Mouse (Mus musculus) limb, embryonic 14.5 days (tissue): ENCODE results near the gene Gm136. TPM values are rescaled to one million over a fixed set of nuclear protein-coding genes. Genes with fewer than 3 reads are reported as not detected.
A peak's percentile ranks its signal among the peaks of the same experiment; 100 is the strongest.
"Not testable (repeated sequence)": the region's sequence is repeated elsewhere in the genome, so short reads cannot be mapped to it uniquely, and the experiment has no call there.

Experiments
- ATAC-seq: fragments of 200-750 bp; cut with Nextera tagmentation; 2 replicates; pipeline ENCODE4 v1.8.0; 2017; ENCODE audit warnings: low read depth, moderate number of reproducible peaks, moderate TSS enrichment; ENCODE audit not compliant: low FRiP score
- DNase-seq: peaks from one replicate; pipeline ENCODE4 v3.0.0-alpha.2; 2015; ENCODE audit warnings: low spot score
- H3K27ac ChIP-seq: fragments of 300-500 bp; sonication (generic); replicated peaks from 2 replicates; pipeline ENCODE4 v1.5.1; 2014; ENCODE audit warnings: low read depth, mild to moderate bottlenecking, low read length, moderate library complexity, mixed read lengths
- H3K27me3 ChIP-seq: fragments of 300-500 bp; sonication (generic); 2 replicates; pipeline ENCODE4 v1.6.1; 2014; ENCODE audit warnings: low read length, mixed read lengths; ENCODE audit not compliant: control insufficient read depth, insufficient read depth
- H3K36me3 ChIP-seq: fragments of 300-500 bp; sonication (generic); 2 replicates; pipeline ENCODE4 v1.6.1; 2014; ENCODE audit warnings: mild to moderate bottlenecking, low read length, moderate library complexity, mixed read lengths; ENCODE audit not compliant: control insufficient read depth, insufficient read depth
- H3K4me1 ChIP-seq: fragments of 300-500 bp; sonication (generic); 2 replicates; pipeline ENCODE4 v1.6.1; 2014; ENCODE audit warnings: antibody characterized with exemption, low read length, mixed read lengths; ENCODE audit not compliant: control insufficient read depth, insufficient read depth
- H3K4me2 ChIP-seq: fragments of 300-500 bp; sonication (generic); replicated peaks from 2 replicates; pipeline ENCODE4 v1.6.1; 2014; ENCODE audit warnings: low read depth, mild to moderate bottlenecking, low read length, moderate library complexity; ENCODE audit not compliant: severe bottlenecking
- H3K4me3 ChIP-seq: fragments of 300-500 bp; sonication (generic); replicated peaks from 2 replicates; pipeline ENCODE4 v1.5.1; 2014; ENCODE audit warnings: low read length
- H3K9ac ChIP-seq: fragments of 300-500 bp; sonication (generic); 2 replicates; pipeline ENCODE4 v1.6.1; 2014; ENCODE audit warnings: mild to moderate bottlenecking, low read depth, low read length, moderate library complexity; ENCODE audit not compliant: severe bottlenecking
- H3K9me3 ChIP-seq: fragments of 300-500 bp; sonication (generic); 2 replicates; pipeline ENCODE4 v1.6.1; 2016; ENCODE audit warnings: low read length; ENCODE audit not compliant: control insufficient read depth
- POLR2A ChIP-seq: fragments of 200-500 bp; IDR thresholded peaks from 2 replicates; pipeline ENCODE4 v1.8.0; 2012; ENCODE audit warnings: inconsistent platforms, mild to moderate bottlenecking, moderate library complexity, borderline replicate concordance; ENCODE audit not compliant: insufficient read depth, insufficient read length; ENCODE audit errors: extremely low read depth
- WGBS: fragments of 180-500 bp; shearing (Covaris S2); extraction: QIAGEN DNeasy Blood & Tissue Kit; methylation state at CpG from one replicate; pipeline ENCODE4 v1.1.7; 2014; 5-methylcytosine and 5-hydroxymethylcytosine counted together
- polyA plus RNA-seq, 2 experiments: library from polyadenylated mRNA; depleted of rRNA in 1 of 2; stranded (reverse) in 1 of 2; unstranded in 1 of 2; fragments of >200 nt; fragmentation: Nextera tagmentation in 1 of 2; extraction: Ambion mirVana in 1 of 2; gene quantifications; 2 replicates each; pipeline versions ENCODE4 v1.2.1 to v1.2.3; 2012 to 2014

Gene Gm136
- polyA plus RNA-seq, 2 experiments = not detected

DNA sequence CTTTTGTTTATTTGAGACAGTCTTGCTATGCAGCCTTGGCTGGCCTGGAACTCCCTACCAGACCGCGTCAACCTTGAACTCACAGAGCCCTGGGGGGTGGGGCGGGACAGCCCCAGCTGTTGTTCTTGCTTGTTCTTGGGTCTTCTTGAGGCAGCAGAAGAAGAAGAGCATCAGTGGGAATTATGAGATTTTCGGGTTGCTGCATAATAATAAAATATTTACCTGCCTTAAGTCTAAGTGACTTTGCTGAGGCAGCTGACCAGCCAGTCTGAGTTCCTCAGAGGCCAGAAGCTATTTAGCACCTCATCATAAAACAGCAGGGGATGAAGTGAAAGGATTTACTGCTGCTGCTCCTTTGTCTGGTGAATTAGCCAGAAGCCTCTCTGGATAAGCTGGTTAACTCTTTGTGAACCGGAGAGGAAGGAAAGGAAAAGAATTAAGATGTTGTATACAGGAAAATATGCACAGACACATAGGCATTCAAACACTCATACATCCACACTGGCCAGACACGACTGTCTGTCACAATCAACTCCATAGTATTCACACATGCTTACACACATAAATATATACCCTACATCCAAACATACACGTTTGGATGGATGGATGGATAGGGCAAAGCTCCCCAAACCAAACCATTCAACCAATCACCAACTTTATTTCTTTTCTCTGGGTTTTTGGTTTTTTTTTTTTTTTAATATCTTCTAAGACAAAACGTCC, 15.7 kb upstream of the Gm136 start:
- no peak overlapping the region for H3K27ac ChIP-seq
- WGBS = 10% methylated on average over 8 of the region's 8 CpGs
- peak; percentile 62; the same call in 1 of the 2 replicates for ATAC-seq
- H3K4me2 ChIP-seq = no peak overlapping the region
- H3K36me3 ChIP-seq = 0 out of 2 replicates have a peak, but pooled peaks cover 3% of the 10 kb centered on the region
- no peak for TF ChIP-seq POLR2A
- DNase-seq = peak; percentile 7
- H3K4me1 ChIP-seq = no peaks in the 10 kb centered on the region
- H3K9me3 ChIP-seq = no peaks in the 10 kb centered on the region
- H3K4me3 ChIP-seq = no peak overlapping the region
- no peak overlapping the region for H3K9ac ChIP-seq
- H3K27me3 ChIP-seq = no peaks in the 10 kb centered on the region

GRCm38 (mm10) chr4:34749236-34749635, 6.8 kb downstream of the Gm136 start:
- no peaks in the 10 kb centered on the region for H3K4me1 ChIP-seq
- WGBS = 57% methylated on average over 6 of the region's 6 CpGs

DNA sequence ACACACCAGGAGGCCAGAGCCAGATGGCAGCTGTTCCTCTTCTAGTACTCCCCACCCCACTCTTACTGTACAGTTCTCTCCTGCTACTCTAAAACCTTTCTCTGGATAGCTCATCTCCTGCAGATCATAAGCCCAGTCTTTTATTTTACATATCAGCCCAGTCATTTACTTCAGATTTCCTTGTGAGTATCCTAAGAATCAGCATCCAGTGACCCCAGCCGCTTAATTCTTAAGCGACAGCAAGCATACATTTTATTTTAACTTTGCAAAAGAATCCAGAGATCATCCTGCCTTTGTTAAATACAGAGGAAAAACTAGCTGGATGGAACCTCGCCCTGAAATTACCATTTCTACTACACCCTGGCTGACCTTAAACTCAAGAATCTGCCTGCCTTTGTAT, 21.6 kb downstream of the Gm136 start:
- Histone ChIP-seq H3K36me3 (no peaks in the 10 kb centered on the region), H3K4me1 (peaks cover 3% of the 10 kb centered on the region; the same call in 1 of the 2 replicates), H3K9me3 (no peaks in the 10 kb centered on the region), H3K9ac (no peak overlapping the region), H3K27me3 (no peaks in the 10 kb centered on the region), H3K27ac (no peak overlapping the region), H3K4me2 (no peak overlapping the region), H3K4me3 (no peak overlapping the region)
- no peak for ATAC-seq
- no peak for DNase-seq
- TF ChIP-seq POLR2A = no peak
- 75% methylated on average over 3 of the region's 3 CpGs for whole genome bisulfite sequencing

More at GRCm38 (mm10) chr4:34749236-34749635, 6.8 kb downstream of the Gm136 start:
- ATAC-seq (no peak), DNase-seq (no peak)
- TF ChIP-seq POLR2A = no peak
- Histone ChIP-seq H3K27me3 (no peaks in the 10 kb centered on the region), H3K36me3 (no peaks in the 10 kb centered on the region), H3K4me3 (no peak overlapping the region), H3K9ac (no peak overlapping the region), H3K9me3 (no peaks in the 10 kb centered on the region), H3K27ac (no peak overlapping the region), H3K4me2 (no peak overlapping the region)

- H3K27me3 ChIP-seq, H3K36me3 ChIP-seq, H3K27ac ChIP-seq, H3K4me3 ChIP-seq, H3K9me3 ChIP-seq, H3K4me1 ChIP-seq, H3K9ac ChIP-seq, H3K4me2 ChIP-seq, DNase-seq, ATAC-seq: not testable (repeated sequence)
- 26% methylated on average over 2 of the region's 2 CpGs for WGBS
Observed at GRCm38 (mm10) chr4:34733415-34733814, 22.6 kb downstream of the Gm136 start.

GRCm38 (mm10) chr4:34729851-34730341, 26.2 kb downstream of the Gm136 start, which contains the start of gene Cfap206:
Cfap206 (minus strand) TSS chr4:34730206.
- Histone ChIP-seq H3K27me3 (no peaks in the 10 kb centered on the region; the same call in 1 of the 2 replicates), H3K27ac (no peak within 1 kb of the TSS), H3K4me1 (peaks cover 3% of the 10 kb centered on the region; the same call in 1 of the 2 replicates), H3K9me3 (no peaks in the 10 kb centered on the region), H3K4me2 (peak within 1 kb of the TSS; percentile 92), H3K4me3 (peak within 1 kb of the TSS; percentile 50), H3K9ac (peak within 1 kb of the TSS; percentile 46), H3K36me3 (no peaks in the 10 kb centered on the region)
- peak; percentile 84 for ATAC-seq
- TF ChIP-seq POLR2A = no peak
- WGBS = under 1% methylated on average over 38 of the region's 38 CpGs
- peak; percentile 61 for DNase-seq

GRCm38 (mm10) chr4:34725710-34726109, 30.4 kb downstream of the Gm136 start:
- not testable (repeated sequence) for H3K4me1 ChIP-seq, H3K36me3 ChIP-seq, H3K9me3 ChIP-seq, H3K27me3 ChIP-seq, H3K4me3 ChIP-seq, ATAC-seq, H3K4me2 ChIP-seq, DNase-seq, H3K9ac ChIP-seq, H3K27ac ChIP-seq
- WGBS = 91% methylated on average over 3 of the region's 3 CpGs
